In genomic region chr9:68731438-68731837, GRCm38 (mm10) we compare ENCODE assay signal across 15 mouse cellular contexts.
DNase-seq lines count a peak whose midpoint lies in the region; TF ChIP-seq lines count a peak whose summit lies in the region.
"Had no signal": no experiment of that assay in that cellular context is flagged by ENCODE, and none has a peak within 500 bp of the region (broad histone marks: within the 10 kb centered on the region; RNA-seq: fewer than 3 reads in every experiment).

No protein-coding gene starts in this region.

- no peak overlapping the region for H3K27ac ChIP-seq in layer of hippocampus, adult 2 months
- H3K27ac ChIP-seq in cortical plate, adult 2 months (ENCODE audit: insufficient read depth, low read length), result no peak overlapping the region
- H3K27ac ChIP-seq: liver, embryonic 13.5 days; macrophage; stomach, embryonic 15.5 days had no signal

- peak; percentile 69 for TF ChIP-seq CTCF in layer of hippocampus, adult 2 months (conservative IDR thresholded peaks at IDR 0.05)
- 0 out of 2 replicates have a peak, but pooled peaks have one; percentile 9 for TF ChIP-seq CTCF in cortical plate, adult 2 months (IDR thresholded peaks at IDR 0.05; ENCODE audit: extremely low read depth, insufficient read depth, low read length)

- H3K4me1 ChIP-seq in cortical plate, adult 2 months (ENCODE audit: control insufficient read depth, insufficient read depth, low read length), result no peaks in the 10 kb centered on the region
- H3K4me1 ChIP-seq: liver, embryonic 13.5 days; stomach, embryonic 15.5 days had no signal

- no peak overlapping the region for H3K4me3 ChIP-seq in layer of hippocampus, adult 2 months
- no peak overlapping the region for H3K4me3 ChIP-seq in cortical plate, adult 2 months (ENCODE audit: insufficient read depth, low read length)
- H3K4me3 ChIP-seq: heart, embryonic 12.5 days; liver, embryonic 13.5 days; stomach, embryonic 15.5 days had no signal

- peak; percentile 19 to 32 for DNase-seq in cerebellum, postnatal 36 days
- no peak for DNase-seq in cerebellum, adult 9-11 months
- no peak for DNase-seq in layer of hippocampus, adult 2 months (ENCODE audit: low spot score in 2 of 2)
- DNase-seq in layer of hippocampus, adult 11-12 months (ENCODE audit: low spot score), result no peak
- peak; percentile 13 for DNase-seq in right cerebral cortex, postnatal 4 days
- no peak for DNase-seq in right cerebral cortex, postnatal 36 days (ENCODE audit: low spot score in 2 of 2)
- DNase-seq in gastrocnemius, postnatal 10 days, result no peak
- DNase-seq: gastrocnemius, postnatal 36 days; kidney, adult 11 months; liver, embryonic 13.5 days; midbrain, embryonic 14.5 days had no signal

- TF ChIP-seq POLR2A in cortical plate, adult 2 months (IDR thresholded peaks at IDR 0.05; ENCODE audit: extremely low read depth, insufficient read depth, low read length), result no peak

Comparison
In these comparisons a context has a peak if more than half of its experiments do, and no peak if none do; other contexts are left out.
1. DNase-seq: peak in cerebellum, postnatal 36 days (2 of 2) and right cerebral cortex, postnatal 4 days (single experiment); none in cerebellum, adult 9-11 months (single experiment), layer of hippocampus, adult 2 months (0 of 2), layer of hippocampus, adult 11-12 months (single experiment), right cerebral cortex, postnatal 36 days (0 of 2) and gastrocnemius, postnatal 10 days (single experiment).